Mouse (Mus musculus): Measurements from ENCODE around the gene Lingo3. TPM values are rescaled to one million over a fixed set of nuclear protein-coding genes. Genes with fewer than 3 reads are reported as not detected.
"Not testable (repeated sequence)": the region's sequence is repeated elsewhere in the genome, so short reads cannot be mapped to it uniquely, and the experiment has no call there.

Lingo3 gene
- polyA plus RNA-seq, 1 experiment from 2014 or later = not detected

DNA sequence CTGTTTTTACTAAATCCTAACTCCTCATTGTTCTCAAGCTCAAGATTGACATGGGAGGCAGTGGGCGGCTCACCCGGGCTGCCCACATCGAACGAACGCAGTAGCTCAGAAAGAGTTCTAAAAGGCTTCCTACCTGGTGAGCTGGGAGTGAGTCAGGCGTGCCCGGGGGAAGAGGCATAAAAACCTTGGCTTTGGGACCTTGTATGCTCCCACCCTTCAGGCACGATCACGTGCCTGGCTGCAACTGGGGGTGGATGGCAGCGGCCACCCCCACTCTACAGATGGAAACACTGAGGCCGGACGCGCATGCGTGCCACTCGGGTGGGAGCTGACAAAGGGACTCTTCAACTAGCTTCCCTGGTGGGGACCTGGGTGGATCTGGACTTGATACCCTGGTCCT lies 1.5 kb downstream of the Lingo3 start:
- Histone ChIP-seq H3K27me3 (replicated peaks) (peaks cover 100% of the 10 kb centered on the region), H3K4me1 (peaks cover 16% of the 10 kb centered on the region), H3K9me3 (replicated peaks) (no peaks in the 10 kb centered on the region), H3K27ac (no peak overlapping the region), H3K4me2 (no peak overlapping the region), H3K9ac (no peak overlapping the region), H3K4me3 (no peak overlapping the region), H3K36me3 (no peaks in the 10 kb centered on the region)
- ATAC-seq = no peak
- 75% methylated on average over 15 of the region's 15 CpGs for WGBS (ENCODE audit: insufficient replicate concordance)

DNA sequence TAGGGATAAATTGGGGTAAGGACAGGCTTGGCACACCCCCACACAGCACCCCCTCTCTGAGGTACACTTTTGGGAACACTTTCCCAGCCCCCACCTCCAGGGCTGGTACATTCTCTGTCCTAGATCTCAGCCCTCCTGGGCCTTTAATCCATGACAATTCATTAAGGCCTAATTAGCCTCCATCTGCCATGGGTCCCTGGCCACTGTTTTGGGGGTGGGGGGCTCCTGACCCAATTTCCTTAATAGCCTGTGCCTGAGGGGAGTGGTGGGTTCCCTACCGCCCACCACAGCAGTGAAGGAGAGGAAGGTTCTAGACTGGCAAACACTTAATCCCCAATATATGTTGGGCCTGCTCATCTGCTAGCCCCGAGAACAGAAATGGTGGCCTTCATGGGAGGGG lies 2.2 kb downstream of the Lingo3 start:
- Histone ChIP-seq H3K27me3 (replicated peaks) (peaks cover 100% of the 10 kb centered on the region), H3K27ac (no peak overlapping the region)
- WGBS (ENCODE audit: insufficient replicate concordance) = 75% methylated on average over 2 of the region's 2 CpGs

DNA sequence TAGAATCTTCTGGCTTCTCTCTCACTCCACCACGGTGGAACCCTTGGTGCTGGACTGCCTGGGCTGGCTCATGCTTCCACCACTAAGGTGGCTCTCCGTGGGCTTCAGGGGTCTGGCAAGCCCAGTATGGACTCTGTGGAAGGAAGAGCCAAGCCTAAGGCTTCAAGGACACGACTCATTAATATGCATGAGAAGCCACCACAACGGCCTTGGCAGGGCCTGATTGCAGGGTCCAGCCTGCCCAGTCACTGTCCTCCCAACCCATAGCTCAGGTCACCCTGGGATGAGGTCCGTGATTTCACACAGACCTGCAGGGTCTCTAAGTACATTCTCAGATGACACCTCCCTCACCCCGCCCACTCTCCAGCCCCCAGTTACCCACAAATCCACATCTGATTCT lies 4.0 kb downstream of the Lingo3 start:
- no peak for ATAC-seq
- Histone ChIP-seq H3K9me3 (replicated peaks) (no peaks in the 10 kb centered on the region), H3K27me3 (replicated peaks) (peaks cover 100% of the 10 kb centered on the region), H3K4me1 (peaks cover 25% of the 10 kb centered on the region), H3K27ac (no peak overlapping the region), H3K9ac (no peak overlapping the region), H3K4me3 (no peak overlapping the region), H3K4me2 (no peak overlapping the region), H3K36me3 (no peaks in the 10 kb centered on the region)
- WGBS (ENCODE audit: insufficient replicate concordance) = 53% methylated on average over 6 of the region's 6 CpGs

More for the DNA sequence above, 2.2 kb downstream of the Lingo3 start:
- no peak overlapping the region for H3K4me2 ChIP-seq
- H3K9me3 ChIP-seq (replicated peaks) = no peaks in the 10 kb centered on the region
- no peak overlapping the region for H3K9ac ChIP-seq
- ATAC-seq = no peak
- no peaks in the 10 kb centered on the region for H3K36me3 ChIP-seq
- no peak overlapping the region for H3K4me3 ChIP-seq
- H3K4me1 ChIP-seq = peaks cover 21% of the 10 kb centered on the region

DNA sequence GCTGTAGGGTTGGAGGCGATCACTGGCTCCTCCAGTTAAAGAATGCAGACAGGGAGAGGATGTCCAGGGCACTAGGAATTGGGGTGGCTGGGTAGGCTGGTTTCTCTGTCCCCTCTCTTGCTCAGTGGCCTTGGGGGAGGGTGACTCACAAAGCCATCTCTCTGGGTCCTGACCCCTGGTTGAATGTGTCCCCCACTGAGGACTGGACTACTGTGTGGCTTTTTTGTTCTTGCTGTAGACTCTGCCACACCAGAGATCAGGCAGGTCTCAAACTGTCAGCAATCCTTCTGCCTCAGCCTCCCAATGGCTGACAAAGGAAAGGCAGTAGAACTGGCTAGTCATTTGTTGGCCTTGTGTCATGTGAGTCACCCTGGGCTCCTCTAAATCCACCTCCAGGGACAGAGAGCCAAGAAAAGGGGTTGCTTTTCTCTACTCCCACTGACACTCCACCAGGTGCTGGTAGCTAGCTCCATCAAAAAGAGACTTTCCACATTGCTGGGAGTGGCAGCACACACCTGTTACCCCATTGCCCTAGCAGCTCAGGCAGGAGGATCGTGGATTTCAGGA lies 5.4 kb downstream of the Lingo3 start:
- H3K4me2 ChIP-seq = no peak overlapping the region
- H3K27ac ChIP-seq = no peak overlapping the region
- WGBS (ENCODE audit: insufficient replicate concordance) = 51% methylated on average over 2 of the region's 2 CpGs
- no peak overlapping the region for H3K9ac ChIP-seq
- no peaks in the 10 kb centered on the region for H3K9me3 ChIP-seq (replicated peaks)
- ATAC-seq = no peak
- H3K4me1 ChIP-seq = peaks cover 21% of the 10 kb centered on the region; the same call in 1 of the 2 replicates
- peaks cover 100% of the 10 kb centered on the region for H3K27me3 ChIP-seq (replicated peaks)
- H3K36me3 ChIP-seq = no peaks in the 10 kb centered on the region
- no peak overlapping the region for H3K4me3 ChIP-seq

DNA sequence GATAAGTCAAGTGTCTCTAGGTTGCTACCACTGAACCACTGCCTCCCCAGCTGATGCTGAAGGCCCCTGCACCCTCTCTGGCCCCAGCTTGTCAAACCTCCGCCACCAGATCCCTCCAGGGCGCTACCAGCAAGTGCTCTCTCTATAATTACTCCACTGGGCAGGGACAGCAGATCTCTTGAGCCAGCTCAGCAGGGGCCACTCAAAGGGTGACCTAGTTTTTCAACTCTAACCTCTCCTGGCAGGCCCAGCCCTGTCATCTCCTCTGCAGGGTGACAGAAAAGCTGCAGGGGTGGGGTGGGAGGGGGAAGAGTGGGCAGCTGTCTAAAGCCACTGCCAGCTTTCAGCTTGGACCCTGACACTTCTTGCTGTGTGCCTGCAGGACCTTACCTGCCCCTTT lies 6.0 kb downstream of the Lingo3 start:
- Histone ChIP-seq H3K4me3 (no peak overlapping the region), H3K36me3 (no peaks in the 10 kb centered on the region), H3K4me1 (peaks cover 20% of the 10 kb centered on the region; the same call in 1 of the 2 replicates), H3K4me2 (no peak overlapping the region), H3K27ac (no peak overlapping the region), H3K9me3 (replicated peaks) (no peaks in the 10 kb centered on the region), H3K27me3 (replicated peaks) (peaks cover 100% of the 10 kb centered on the region), H3K9ac (no peak overlapping the region)
- ATAC-seq = no peak
- WGBS (ENCODE audit: insufficient replicate concordance) = 29% methylated on average over 2 of the region's 2 CpGs

DNA sequence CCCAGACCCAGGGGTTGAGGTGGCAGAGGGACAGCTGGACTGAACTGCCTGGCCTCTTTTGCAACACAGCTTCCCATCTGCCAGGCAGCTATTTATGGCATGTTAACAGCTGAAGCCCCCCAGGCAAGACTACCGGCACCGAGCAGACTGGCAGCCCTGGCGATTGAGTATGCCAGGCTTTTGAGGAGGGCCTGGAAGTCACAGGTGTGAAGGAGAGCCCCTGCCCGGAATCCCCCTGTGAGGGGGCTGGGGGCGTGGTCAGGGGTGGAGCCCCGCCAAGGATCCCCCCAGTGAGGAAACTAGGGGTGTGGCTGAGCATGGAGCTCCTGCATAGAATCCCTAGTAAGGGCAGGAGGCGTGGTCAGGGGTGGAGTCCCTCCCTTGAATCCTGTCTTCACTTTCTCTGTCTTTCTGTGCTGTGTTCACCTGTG lies 6.9 kb downstream of the Lingo3 start:
- no peak overlapping the region for H3K27ac ChIP-seq
- H3K9me3 ChIP-seq (replicated peaks) = no peaks in the 10 kb centered on the region
- no peak overlapping the region for H3K9ac ChIP-seq
- H3K27me3 ChIP-seq (replicated peaks) = peaks cover 99% of the 10 kb centered on the region
- H3K4me1 ChIP-seq = peaks cover 20% of the 10 kb centered on the region; the same call in 1 of the 2 replicates
- 35% methylated on average over 7 of the region's 7 CpGs for WGBS (ENCODE audit: insufficient replicate concordance)
- H3K36me3 ChIP-seq = no peaks in the 10 kb centered on the region
- ATAC-seq = no peak
- H3K4me2 ChIP-seq = no peak overlapping the region
- no peak overlapping the region for H3K4me3 ChIP-seq

DNA sequence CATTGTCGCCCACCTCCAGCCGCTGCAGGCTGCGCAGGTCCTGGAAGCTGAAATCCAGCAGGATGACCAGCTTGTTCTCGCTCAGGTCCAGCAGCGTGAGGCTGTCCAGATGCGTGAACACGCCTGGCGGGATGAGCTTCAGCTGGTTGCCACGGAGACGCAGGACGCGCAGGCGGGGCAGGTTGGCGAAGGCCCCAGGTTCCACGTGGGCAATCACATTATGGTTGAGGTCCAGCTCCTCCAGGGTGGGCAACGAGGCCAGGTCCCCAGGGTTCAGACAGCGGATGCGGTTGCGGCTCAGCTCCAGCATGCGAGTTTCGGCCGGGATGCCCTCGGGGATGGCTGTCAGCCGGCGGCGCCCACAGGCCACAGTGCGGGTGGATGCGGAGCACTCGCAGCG lies 8.2 kb downstream of the Lingo3 start:
- H3K9me3 ChIP-seq (replicated peaks) = no peaks in the 10 kb centered on the region
- H3K4me3 ChIP-seq = no peak overlapping the region
- H3K27me3 ChIP-seq (replicated peaks) = peaks cover 89% of the 10 kb centered on the region
- WGBS (ENCODE audit: insufficient replicate concordance) = 47% methylated on average over 30 of the region's 30 CpGs
- H3K4me2 ChIP-seq = no peak overlapping the region
- ATAC-seq = no peak
- peaks cover 2% of the 10 kb centered on the region for H3K36me3 ChIP-seq
- no peak overlapping the region for H3K9ac ChIP-seq
- peaks cover 31% of the 10 kb centered on the region for H3K4me1 ChIP-seq
- no peak overlapping the region for H3K27ac ChIP-seq

DNA sequence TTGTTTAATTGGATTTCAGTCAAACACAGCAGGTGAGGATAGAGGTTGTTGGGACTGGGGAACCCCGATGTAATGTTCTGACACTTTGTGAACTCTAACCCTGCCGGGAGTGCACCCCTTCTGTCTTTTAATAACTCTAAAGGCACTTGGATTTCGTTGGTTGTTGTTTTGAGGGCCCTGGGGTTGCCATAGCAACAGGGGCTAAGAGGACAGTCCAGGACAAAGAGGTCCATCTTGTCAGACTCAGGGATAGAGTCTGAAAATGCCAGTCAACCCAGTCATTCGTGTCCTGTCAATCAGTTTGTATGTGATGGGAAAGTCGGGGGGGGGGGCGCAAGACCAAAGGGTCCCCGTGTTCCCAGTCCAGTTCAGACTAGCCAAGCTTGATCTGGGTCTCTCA lies 11.0 kb downstream of the Lingo3 start:
- peaks cover 61% of the 10 kb centered on the region for H3K27me3 ChIP-seq (replicated peaks)
- 62% methylated on average over 7 of the region's 7 CpGs for WGBS (ENCODE audit: insufficient replicate concordance)
- H3K4me3 ChIP-seq = no peak overlapping the region
- no peak overlapping the region for H3K4me2 ChIP-seq
- no peak overlapping the region for H3K9ac ChIP-seq
- H3K4me1 ChIP-seq = peaks cover 51% of the 10 kb centered on the region
- H3K36me3 ChIP-seq = peaks cover 29% of the 10 kb centered on the region
- ATAC-seq = no peak
- no peaks in the 10 kb centered on the region for H3K9me3 ChIP-seq (replicated peaks)
- no peak overlapping the region for H3K27ac ChIP-seq

DNA sequence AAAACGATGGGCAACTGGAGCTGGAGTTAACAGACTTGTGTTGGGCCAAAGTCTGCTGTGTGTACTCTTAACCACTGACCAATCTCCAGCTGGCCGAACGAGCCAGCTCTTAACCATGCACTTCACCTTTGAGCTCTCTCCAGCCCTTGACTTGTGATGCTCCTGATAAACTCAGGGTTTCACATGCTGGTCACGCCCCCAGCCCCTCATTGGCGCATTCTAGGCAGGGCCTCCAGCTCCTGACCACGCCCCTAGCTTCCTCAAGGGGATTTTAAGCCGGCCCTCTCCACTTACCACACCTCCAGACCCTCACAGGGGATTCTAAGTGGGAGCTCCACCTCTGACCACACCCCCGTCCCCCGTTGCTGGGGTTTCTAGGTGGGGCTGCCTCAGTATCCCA lies 12.7 kb downstream of the Lingo3 start:
- Histone ChIP-seq H3K4me2 (peak overlapping the region; percentile 35), H3K4me3 (no peak overlapping the region), H3K36me3 (peaks cover 34% of the 10 kb centered on the region), H3K9me3 (replicated peaks) (no peaks in the 10 kb centered on the region), H3K9ac (peak overlapping the region; percentile 33; the same call in 1 of the 2 replicates), H3K4me1 (peaks cover 50% of the 10 kb centered on the region), H3K27ac (peak overlapping the region; percentile 61; the same call in 1 of the 2 replicates), H3K27me3 (replicated peaks) (peaks cover 45% of the 10 kb centered on the region)
- WGBS (ENCODE audit: insufficient replicate concordance) = 2% methylated on average over 9 of the region's 9 CpGs
- ATAC-seq = peak; percentile 16; the same call in 1 of the 2 replicates

DNA sequence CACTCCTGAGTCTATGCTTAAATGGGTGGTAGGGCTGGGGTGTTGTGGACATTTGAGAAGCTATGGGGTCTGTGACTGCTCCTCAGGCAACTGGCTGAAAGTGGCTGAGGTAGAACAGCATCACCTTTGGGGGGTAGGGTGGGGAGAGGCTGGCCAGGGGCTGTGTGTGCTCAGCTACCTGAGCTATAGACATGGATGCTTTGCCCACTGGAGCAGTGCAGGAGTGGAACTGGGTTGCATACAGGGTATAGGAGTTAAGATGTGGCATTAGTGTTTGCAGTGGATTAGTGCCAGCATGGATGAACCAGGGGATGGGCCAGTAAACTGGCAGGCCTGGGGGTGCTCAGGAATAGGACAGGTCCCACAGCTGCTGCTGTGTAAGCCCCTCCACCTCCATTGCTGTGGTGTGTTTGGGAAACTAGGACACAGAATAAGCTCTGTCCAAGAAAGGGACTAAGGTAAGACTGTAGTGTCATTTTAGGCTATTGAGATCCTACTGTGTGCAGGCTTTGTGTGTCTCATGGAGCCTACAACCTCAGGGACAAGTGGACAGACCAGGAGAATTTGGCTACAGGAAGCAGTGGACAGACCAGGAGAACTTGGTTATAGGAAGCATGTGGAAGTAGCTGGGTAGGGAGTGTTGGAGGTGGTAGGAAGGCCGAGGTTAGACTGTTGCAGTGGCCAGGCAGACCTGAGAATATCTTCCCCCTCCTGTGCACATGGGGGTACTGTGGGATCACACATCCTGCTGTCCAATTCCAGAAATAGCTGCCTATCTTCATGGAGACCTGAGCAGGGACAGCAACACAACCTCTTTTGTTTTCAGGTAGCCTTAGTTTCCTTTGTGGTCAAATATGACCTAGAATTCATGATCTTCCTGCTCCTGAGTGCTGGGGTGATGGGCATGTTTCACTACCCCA lies 14.2 kb downstream of the Lingo3 start:
- no peaks in the 10 kb centered on the region for H3K9me3 ChIP-seq (replicated peaks)
- H3K4me3 ChIP-seq = no peak overlapping the region
- peaks cover 29% of the 10 kb centered on the region for H3K27me3 ChIP-seq (replicated peaks)
- H3K27ac ChIP-seq = peak overlapping the region; percentile 61; the same call in 1 of the 2 replicates
- peaks cover 55% of the 10 kb centered on the region for H3K4me1 ChIP-seq
- 38% methylated on average over 1 of the region's 1 CpGs for WGBS (ENCODE audit: insufficient replicate concordance)
- 0 out of 2 replicates have a peak overlapping the region, but pooled peaks have one; percentile 12 for H3K9ac ChIP-seq
- no peak for ATAC-seq
- H3K36me3 ChIP-seq = peaks cover 34% of the 10 kb centered on the region
- H3K4me2 ChIP-seq = 0 out of 2 replicates have a peak overlapping the region, but pooled peaks have one; percentile 8

DNA sequence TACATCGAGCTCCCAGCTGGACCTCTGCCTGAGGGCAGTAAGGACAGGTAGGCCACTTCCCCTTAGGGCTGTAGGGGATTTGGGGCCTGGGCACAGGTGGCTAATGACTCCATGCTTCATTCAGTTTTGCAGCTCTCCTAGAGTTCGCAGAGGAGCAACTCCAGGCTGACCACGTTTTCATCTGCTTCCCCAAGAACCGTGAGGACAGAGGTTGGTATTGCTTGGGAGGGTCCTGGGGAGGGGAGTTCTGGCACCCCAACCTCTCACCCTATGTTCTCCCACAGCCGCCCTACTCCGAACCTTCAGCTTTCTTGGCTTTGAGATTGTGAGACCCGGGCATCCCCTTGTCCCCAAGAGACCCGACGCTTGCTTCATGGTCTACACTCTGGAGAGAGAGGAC lies 15.3 kb downstream of the Lingo3 start:
- peak overlapping the region; percentile 84; the same call in 1 of the 2 replicates for H3K4me3 ChIP-seq
- not testable (repeated sequence) for ATAC-seq; H3K9me3 ChIP-seq (replicated peaks); H3K27ac ChIP-seq
- H3K4me2 ChIP-seq = peak overlapping the region; percentile 94
- peaks cover 63% of the 10 kb centered on the region for H3K4me1 ChIP-seq
- 0 out of 2 replicates have a peak overlapping the region, but pooled peaks have one; percentile 95 for H3K9ac ChIP-seq
- WGBS (ENCODE audit: insufficient replicate concordance) = 85% methylated on average over 9 of the region's 9 CpGs
- H3K36me3 ChIP-seq = peaks cover 34% of the 10 kb centered on the region
- H3K27me3 ChIP-seq (replicated peaks) = peaks cover 19% of the 10 kb centered on the region

DNA sequence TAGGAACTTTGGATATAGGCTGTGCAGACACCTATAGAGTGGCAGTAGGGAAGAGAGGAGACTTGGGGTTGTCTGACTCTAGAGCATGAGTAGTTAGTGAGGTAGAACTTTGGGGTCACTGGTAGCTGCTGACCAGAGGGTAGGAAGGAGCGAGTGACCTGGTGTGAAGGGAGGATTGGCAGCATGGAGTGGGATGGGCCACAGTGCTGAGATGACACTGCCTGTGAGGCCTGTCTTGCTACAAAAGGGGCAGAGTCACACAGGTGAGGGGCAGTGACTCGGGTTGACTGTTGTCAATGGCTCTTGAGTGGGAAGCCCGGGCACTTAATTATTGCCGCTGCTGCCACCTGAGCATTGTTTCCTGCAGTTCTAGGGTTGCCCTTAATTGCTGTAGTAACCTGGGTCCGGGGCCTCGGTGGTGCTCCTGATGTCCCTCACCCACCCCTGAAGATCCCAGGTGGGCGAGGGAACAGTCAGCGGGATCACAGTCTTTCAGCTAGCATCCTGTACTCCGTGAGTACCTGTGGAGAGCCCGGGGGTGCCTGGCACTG lies 15.9 kb downstream of the Lingo3 start:
- Histone ChIP-seq H3K4me2 (peak overlapping the region; percentile 94), H3K36me3 (peaks cover 34% of the 10 kb centered on the region), H3K4me3 (peak overlapping the region; percentile 84), H3K9me3 (replicated peaks) (no peaks in the 10 kb centered on the region), H3K9ac (peak overlapping the region; percentile 95), H3K27ac (peak overlapping the region; percentile 96), H3K4me1 (peaks cover 70% of the 10 kb centered on the region), H3K27me3 (replicated peaks) (peaks cover 13% of the 10 kb centered on the region)
- no peak for ATAC-seq
- WGBS (ENCODE audit: insufficient replicate concordance) = 83% methylated on average over 10 of the region's 10 CpGs
